Mouse (Mus musculus) hindbrain, embryonic 16.5 days (tissue): ENCODE measurements around the gene Slc35e3. TPM values are rescaled to one million over a fixed set of nuclear protein-coding genes. Genes with fewer than 3 reads are reported as not detected.
"Not testable (repeated sequence)": the region's sequence is repeated elsewhere in the genome, so short reads cannot be mapped to it uniquely, and the experiment has no call there.

Source experiments
- ATAC-seq: fragments of 200-750 bp; cut with Nextera tagmentation; 2 replicates; pipeline ENCODE4 v1.8.0; 2017; ENCODE audit warnings: moderate TSS enrichment, moderate library complexity
- H3K27ac ChIP-seq: fragments of 300-500 bp; sonication (generic); 2 replicates; pipeline ENCODE4 v1.5.1; 2014; ENCODE audit warnings: low read depth, mild to moderate bottlenecking, control low read depth, low read length, moderate library complexity
- H3K27me3 ChIP-seq: fragments of 300-500 bp; sonication (generic); replicated peaks from 2 replicates; pipeline ENCODE4 v1.6.1; 2014; ENCODE audit warnings: low read length; ENCODE audit not compliant: control insufficient read depth, insufficient read depth
- H3K36me3 ChIP-seq: fragments of 300-500 bp; sonication (generic); 2 replicates; pipeline ENCODE4 v1.6.1; 2014; ENCODE audit warnings: mild to moderate bottlenecking, low read length, moderate library complexity, mixed read lengths; ENCODE audit not compliant: control insufficient read depth, insufficient read depth
- H3K4me1 ChIP-seq: fragments of 300-500 bp; sonication (generic); 2 replicates; pipeline ENCODE4 v1.6.1; 2014; ENCODE audit warnings: low read depth, low read length; ENCODE audit not compliant: control insufficient read depth, insufficient read depth
- H3K4me2 ChIP-seq: fragments of 300-500 bp; sonication (generic); 2 replicates; pipeline ENCODE4 v1.6.1; 2014; ENCODE audit warnings: mild to moderate bottlenecking, low read length, control low read depth, moderate library complexity
- H3K4me3 ChIP-seq: fragments of 300-500 bp; sonication (generic); 2 replicates; pipeline ENCODE4 v1.5.1; 2014; ENCODE audit warnings: mild to moderate bottlenecking, low read length, control low read depth, moderate library complexity
- H3K9ac ChIP-seq: fragments of 300-500 bp; sonication (generic); 2 replicates; pipeline ENCODE4 v1.6.1; 2014; ENCODE audit warnings: low read depth, mild to moderate bottlenecking, control low read depth, low read length, moderate library complexity
- H3K9me3 ChIP-seq: fragments of 300-500 bp; sonication (generic); 2 replicates; pipeline ENCODE4 v1.6.1; 2014; ENCODE audit warnings: mild to moderate bottlenecking, low read length, moderate library complexity; ENCODE audit not compliant: control insufficient read depth
- WGBS: fragments of 180-500 bp; shearing (Covaris S2); extraction: QIAGEN DNeasy Blood & Tissue Kit; methylation state at CpG from one replicate; pipeline ENCODE4 v1.1.7; 2014; 5-methylcytosine and 5-hydroxymethylcytosine counted together
- polyA plus RNA-seq: library from polyadenylated mRNA; unstranded; fragments of >200 nt; fragmentation: Nextera tagmentation; extraction: Ambion mirVana; gene quantifications from 2 replicates; pipeline ENCODE4 v1.2.1, GENCODE M21; 2015

The Slc35e3 gene
- polyA plus RNA-seq, 1 experiment from 2014 or later, result 27.7 TPM

DNA sequence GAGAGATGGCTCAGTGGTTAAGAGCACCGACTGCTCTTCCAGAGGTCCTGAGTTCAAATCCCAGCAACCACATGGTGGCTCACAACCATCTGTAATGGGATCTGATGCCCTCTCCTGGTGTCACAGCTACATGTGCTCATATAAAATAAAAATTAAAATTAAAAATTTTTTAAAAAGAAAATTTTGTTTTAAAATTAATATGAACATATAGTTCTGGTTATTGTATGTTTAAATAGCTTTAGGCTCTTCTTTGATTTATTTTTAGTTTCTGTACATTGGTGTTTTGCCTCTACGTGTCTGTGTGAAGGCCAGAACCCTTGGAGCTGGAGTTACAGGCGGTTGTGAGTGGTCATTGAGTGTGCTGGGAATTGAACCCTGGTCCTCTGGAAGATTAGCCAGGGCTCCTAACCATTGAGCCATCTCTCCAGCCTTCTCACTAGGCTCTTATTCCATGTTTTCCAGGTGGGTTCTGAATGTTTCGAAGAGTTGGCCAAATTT, 19.2 kb downstream of the Slc35e3 start:
- H3K27me3 ChIP-seq, result no peaks in the 10 kb centered on the region
- no peak overlapping the region for H3K27ac ChIP-seq
- H3K9me3 ChIP-seq, result no peaks in the 10 kb centered on the region
- ATAC-seq, result no peak
- H3K9ac ChIP-seq, result no peak overlapping the region
- H3K4me3 ChIP-seq, result no peak overlapping the region
- no peaks in the 10 kb centered on the region for H3K36me3 ChIP-seq
- H3K4me2 ChIP-seq, result no peak overlapping the region
- 91% methylated on average over 4 of the region's 4 CpGs for WGBS
- no peaks in the 10 kb centered on the region for H3K4me1 ChIP-seq

DNA sequence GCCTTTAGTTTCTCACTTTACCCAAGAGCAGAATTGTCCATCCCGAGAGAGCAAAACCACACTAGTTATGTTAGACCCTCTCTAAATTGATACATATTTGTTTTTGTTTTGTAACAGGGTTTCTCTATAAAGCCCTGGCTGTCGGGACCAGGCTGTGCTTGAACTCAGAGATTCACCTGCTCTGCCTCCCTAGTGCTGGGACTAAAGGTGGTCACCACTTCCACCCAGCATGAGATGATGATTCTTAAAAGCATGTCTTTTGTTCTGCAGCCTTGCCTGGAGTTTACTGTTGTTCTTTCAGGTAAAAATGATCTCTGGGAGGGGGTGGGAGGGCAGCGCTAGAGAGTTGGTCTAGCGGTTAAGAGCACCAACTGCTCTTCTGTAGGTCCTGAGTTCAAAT, 19.8 kb downstream of the Slc35e3 start:
- H3K4me1 ChIP-seq, result no peaks in the 10 kb centered on the region
- no peaks in the 10 kb centered on the region for H3K27me3 ChIP-seq
- no peak overlapping the region for H3K9ac ChIP-seq
- H3K36me3 ChIP-seq, result no peaks in the 10 kb centered on the region
- ATAC-seq, result no peak
- no peak overlapping the region for H3K27ac ChIP-seq
- no peaks in the 10 kb centered on the region for H3K9me3 ChIP-seq
- 97% methylated on average over 4 of the region's 4 CpGs for WGBS
- H3K4me3 ChIP-seq, result no peak overlapping the region
- H3K4me2 ChIP-seq, result no peak overlapping the region

DNA sequence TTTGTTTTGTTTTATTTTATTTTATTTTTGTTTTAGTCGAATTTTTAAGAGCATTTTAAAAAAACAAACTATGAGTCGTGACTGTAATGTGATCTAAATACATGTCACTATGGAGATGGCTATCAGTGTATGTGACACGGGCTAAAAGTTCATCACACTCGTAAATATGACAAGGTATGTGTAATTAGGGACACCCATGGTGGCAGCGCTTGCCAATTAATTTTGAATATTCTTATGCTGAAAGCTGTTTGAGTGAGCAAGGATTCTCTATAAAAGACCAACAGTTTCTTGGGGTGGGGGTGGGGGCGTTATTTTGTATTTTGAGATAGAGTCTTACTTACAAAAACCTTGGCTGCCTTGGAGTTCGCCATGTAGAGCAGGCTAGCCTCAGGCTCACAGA, 20.5 kb downstream of the Slc35e3 start:
- Histone ChIP-seq H3K9me3 (no peaks in the 10 kb centered on the region), H3K27ac (no peak overlapping the region), H3K4me2 (no peak overlapping the region), H3K9ac (no peak overlapping the region), H3K27me3 (no peaks in the 10 kb centered on the region), H3K4me3 (no peak overlapping the region), H3K4me1 (no peaks in the 10 kb centered on the region), H3K36me3 (no peaks in the 10 kb centered on the region)
- ATAC-seq, result no peak
- 83% methylated on average over 7 of the region's 7 CpGs for WGBS

DNA sequence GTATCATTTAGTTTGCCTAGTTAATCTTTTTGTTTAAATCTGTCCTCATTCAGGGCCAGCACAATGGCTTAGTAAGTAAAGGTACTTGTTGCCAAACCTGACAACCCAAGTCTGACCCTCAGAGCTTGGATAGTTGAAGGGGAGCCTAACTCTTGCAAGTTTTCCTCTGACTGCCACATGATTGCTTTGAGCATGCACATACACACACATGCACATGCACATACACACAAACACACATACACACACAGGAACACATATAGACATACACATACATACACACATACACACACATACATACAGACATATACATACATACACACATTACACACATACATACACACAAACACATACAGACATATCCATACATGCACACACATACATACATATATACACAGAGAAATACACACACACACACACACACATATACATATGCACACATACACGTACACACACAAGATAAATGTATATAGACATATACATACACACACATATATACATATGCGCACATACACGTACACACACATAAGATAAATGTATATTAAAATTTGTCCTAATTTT, 21.3 kb downstream of the Slc35e3 start:
- H3K9ac ChIP-seq, result no peak overlapping the region
- no peak for ATAC-seq
- H3K4me1 ChIP-seq, result no peaks in the 10 kb centered on the region
- no peak overlapping the region for H3K4me2 ChIP-seq
- H3K9me3 ChIP-seq, result no peaks in the 10 kb centered on the region
- H3K36me3 ChIP-seq, result no peaks in the 10 kb centered on the region
- H3K4me3 ChIP-seq, result no peak overlapping the region
- 95% methylated on average over 3 of the region's 3 CpGs for WGBS
- H3K27me3 ChIP-seq, result no peaks in the 10 kb centered on the region
- no peak overlapping the region for H3K27ac ChIP-seq

DNA sequence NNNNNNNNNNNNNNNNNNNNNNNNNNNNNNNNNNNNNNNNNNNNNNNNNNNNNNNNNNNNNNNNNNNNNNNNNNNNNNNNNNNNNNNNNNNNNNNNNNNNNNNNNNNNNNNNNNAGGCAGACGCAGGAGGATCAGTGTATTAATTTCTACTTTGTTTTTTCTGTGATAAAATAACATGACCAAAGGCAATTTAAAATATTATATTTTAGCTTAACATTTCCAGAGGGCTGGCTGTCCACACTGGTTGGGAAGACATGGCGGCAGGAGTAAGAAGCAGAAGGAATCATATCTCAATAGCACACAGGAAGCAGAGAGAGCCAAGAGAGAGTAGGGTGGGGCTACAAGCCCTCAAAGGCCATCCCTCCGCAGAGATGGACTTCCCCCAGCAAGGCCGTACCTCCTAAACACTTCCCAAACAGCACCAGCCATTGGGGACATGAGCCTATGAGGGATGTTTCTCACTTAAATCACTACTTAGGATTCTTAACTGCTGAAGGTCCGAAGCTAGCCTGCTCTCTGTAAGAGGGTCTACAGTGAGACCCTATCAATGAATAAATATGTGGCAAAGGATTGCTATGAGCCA, 21.9 kb downstream of the Slc35e3 start:
- no peak overlapping the region for H3K4me2 ChIP-seq
- H3K9ac ChIP-seq, result no peak overlapping the region
- WGBS, result 76% methylated on average over 5 of the region's 5 CpGs
- no peaks in the 10 kb centered on the region for H3K36me3 ChIP-seq
- no peaks in the 10 kb centered on the region for H3K27me3 ChIP-seq
- no peak overlapping the region for H3K4me3 ChIP-seq
- H3K27ac ChIP-seq, result no peak overlapping the region
- H3K9me3 ChIP-seq, result no peaks in the 10 kb centered on the region
- ATAC-seq, result no peak
- no peaks in the 10 kb centered on the region for H3K4me1 ChIP-seq

DNA sequence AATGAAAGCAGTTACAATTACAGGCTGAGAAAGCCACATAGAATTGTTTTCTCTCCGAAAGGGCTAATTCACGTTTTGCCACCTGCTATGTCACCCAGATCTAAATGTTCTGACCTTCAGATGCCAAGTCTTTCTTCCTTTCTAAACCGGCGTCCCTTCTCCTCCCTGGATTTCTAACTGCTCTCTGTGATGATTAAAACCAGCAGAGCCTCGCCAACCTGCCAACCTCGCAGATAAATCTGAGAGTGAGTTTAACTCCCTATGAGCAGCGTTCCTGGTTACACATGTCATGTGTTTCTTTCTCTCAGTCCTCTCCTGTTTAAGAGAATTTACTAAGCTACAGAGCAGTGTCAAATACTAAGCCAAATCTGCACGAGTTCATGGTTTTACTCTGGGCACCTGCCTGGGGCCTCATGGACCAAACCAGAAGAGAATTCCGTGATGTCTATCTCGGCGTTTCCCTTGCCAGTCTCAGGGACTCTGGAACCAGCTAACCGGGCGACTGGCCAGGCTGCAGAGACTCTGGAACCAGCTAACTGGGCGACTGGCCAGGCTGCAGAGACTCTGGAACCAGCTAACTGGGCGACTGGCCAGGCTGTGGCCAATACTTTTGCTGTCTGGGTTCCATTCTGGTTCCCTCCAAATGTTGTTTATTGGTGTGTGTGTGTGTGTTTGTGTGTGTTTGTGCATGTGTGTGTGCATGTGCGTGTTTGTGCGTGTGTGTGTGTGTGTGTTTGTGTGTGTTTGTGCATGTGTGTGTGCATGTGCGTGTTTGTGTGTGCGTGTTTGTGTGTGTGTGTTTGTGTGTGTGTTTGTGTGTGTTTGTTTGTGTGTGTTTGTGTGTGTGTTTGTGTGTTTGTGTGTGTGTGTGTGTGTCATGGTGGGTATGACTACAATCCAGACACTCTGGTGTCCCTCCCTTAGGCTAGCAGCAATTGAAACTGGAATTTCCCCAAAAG, 27.7 kb downstream of the Slc35e3 start:
- no peaks in the 10 kb centered on the region for H3K9me3 ChIP-seq
- no peak overlapping the region for H3K4me2 ChIP-seq
- H3K36me3 ChIP-seq, result no peaks in the 10 kb centered on the region
- no peak for ATAC-seq
- H3K27ac ChIP-seq, result peak overlapping the region; percentile 34; the same call in 1 of the 2 replicates
- 64% methylated on average over 19 of the region's 19 CpGs for WGBS
- no peak overlapping the region for H3K4me3 ChIP-seq
- no peak overlapping the region for H3K9ac ChIP-seq
- no peaks in the 10 kb centered on the region for H3K27me3 ChIP-seq
- H3K4me1 ChIP-seq, result no peaks in the 10 kb centered on the region

DNA sequence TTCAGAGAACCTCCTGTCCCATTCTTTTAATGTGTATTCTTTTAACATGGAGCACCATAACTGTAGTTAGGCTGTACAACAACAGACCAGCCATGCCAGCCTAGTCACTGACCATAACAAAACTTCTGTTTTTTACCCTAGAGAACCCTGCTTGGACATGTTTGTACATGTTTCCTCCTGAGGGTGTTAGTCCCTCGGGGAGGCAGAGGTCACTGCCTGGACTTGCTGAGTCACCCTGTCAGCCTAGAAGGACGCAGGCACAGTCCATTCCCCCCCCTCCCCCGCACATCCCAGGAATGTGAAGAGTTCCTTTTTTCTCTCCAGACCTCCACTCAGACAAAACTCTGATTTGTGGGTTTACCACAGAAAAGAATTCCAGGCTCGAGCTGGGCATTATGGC, 28.6 kb downstream of the Slc35e3 start:
- H3K4me1 ChIP-seq, result no peaks in the 10 kb centered on the region
- no peak for ATAC-seq
- 18% methylated on average over 4 of the region's 4 CpGs for WGBS

DNA sequence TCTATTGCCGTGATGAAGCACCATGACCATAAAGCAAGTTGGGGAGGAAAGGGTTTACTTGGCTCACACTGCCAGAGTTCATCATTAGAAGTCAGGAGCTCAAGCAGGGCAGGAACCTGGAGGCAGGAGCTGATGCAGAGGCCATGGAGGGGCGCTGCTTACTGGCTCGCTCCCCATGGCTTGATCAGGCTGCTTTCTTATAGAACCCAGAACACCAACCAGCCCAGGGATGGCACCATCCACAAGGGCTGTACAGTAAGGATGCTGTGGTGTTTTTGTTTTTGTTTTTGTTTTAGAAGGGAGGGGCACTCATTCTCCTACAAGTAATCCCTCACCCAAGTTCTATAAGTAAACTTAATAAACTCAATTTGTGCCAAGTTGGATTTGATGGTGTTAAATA, 29.5 kb downstream of the Slc35e3 start:
- WGBS, result 86% methylated on average over 3 of the region's 3 CpGs
- H3K9ac ChIP-seq, result no peak overlapping the region
- H3K36me3 ChIP-seq, result no peaks in the 10 kb centered on the region

More for the DNA sequence above, 28.6 kb downstream of the Slc35e3 start:
- Histone ChIP-seq H3K4me2 (no peak overlapping the region), H3K36me3 (no peaks in the 10 kb centered on the region), H3K9me3 (no peaks in the 10 kb centered on the region), H3K27ac (no peak overlapping the region), H3K9ac (no peak overlapping the region), H3K27me3 (no peaks in the 10 kb centered on the region), H3K4me3 (no peak overlapping the region)

DNA sequence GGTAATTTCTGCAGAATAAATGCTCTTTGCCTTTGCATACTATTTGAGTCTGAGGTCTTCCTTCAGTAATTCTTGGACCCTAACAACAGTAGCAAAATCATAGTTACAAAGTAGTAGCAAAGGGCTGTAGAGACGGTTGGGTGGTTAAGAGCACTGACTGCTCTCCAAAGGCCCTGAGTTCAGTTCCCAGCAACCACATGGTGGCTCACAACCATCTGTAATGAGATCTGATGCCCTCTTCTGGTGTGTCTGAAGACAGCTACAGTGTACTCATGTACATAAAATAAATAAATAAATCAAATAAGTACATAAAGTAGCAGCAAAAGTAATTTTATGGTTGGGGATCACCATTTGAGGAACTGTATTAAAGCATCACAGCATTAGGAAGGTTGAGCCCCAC, 30.5 kb downstream of the Slc35e3 start:
- not testable (repeated sequence) for H3K4me1 ChIP-seq, H3K4me2 ChIP-seq, H3K9me3 ChIP-seq, ATAC-seq, H3K4me3 ChIP-seq, H3K27ac ChIP-seq, H3K36me3 ChIP-seq, H3K27me3 ChIP-seq, H3K9ac ChIP-seq
- WGBS, result 97% methylated on average over 1 of the region's 1 CpGs

More for the DNA sequence above, 29.5 kb downstream of the Slc35e3 start:
- Histone ChIP-seq H3K27ac (no peak overlapping the region), H3K27me3 (no peaks in the 10 kb centered on the region), H3K4me3 (no peak overlapping the region), H3K4me1 (no peaks in the 10 kb centered on the region), H3K9me3 (no peaks in the 10 kb centered on the region), H3K4me2 (no peak overlapping the region)
- ATAC-seq, result no peak
